Mouse (Mus musculus) E14TG2a.4 (cell line): ENCODE measurements around the gene Igsf8.

Experiments
- H3K27me3 ChIP-seq: 2 replicates; pipeline ENCODE4 v1.6.1; 2014; ENCODE audit warnings: low read length, control low read depth; ENCODE audit not compliant: insufficient read depth
- H3K36me3 ChIP-seq: 2 replicates; pipeline ENCODE4 v1.6.1; 2014; ENCODE audit warnings: low read length, control low read depth; ENCODE audit not compliant: insufficient read depth
- H3K4me1 ChIP-seq: replicated peaks from 2 replicates; pipeline ENCODE4 v1.6.1; 2014; ENCODE audit warnings: low read depth, low read length, control low read depth
- H3K4me3 ChIP-seq: replicated peaks from 2 replicates; pipeline ENCODE4 v1.5.1; 2014; ENCODE audit warnings: mild to moderate bottlenecking, low read length
- H3K9me3 ChIP-seq: 2 replicates; pipeline ENCODE4 v1.6.1; 2014; ENCODE audit warnings: low read length, control low read depth
- CTCF ChIP-seq: conservative IDR thresholded peaks from 2 replicates; pipeline ENCODE4 v1.5.1; 2014; ENCODE audit warnings: low read length
- NANOG ChIP-seq: IDR thresholded peaks from 2 replicates; pipeline ENCODE4 v1.6.1; 2014; ENCODE audit warnings: borderline replicate concordance, low read length, mixed read lengths
- POU5F1 ChIP-seq: IDR thresholded peaks from 2 replicates; pipeline ENCODE4 v1.6.1; 2014; ENCODE audit warnings: low read length, borderline replicate concordance

Gene Igsf8

GRCm38 (mm10) chr1:172258314-172258713, 3.1 kb upstream of the Igsf8 start, which contains the start of gene Atp1a4:
Gene Atp1a4, minus strand, starts transcription at chr1:172258414.
- no peak for TF ChIP-seq POU5F1
- TF ChIP-seq CTCF, result no peak
- no peak for TF ChIP-seq NANOG
- no peak within 1 kb of the TSS for H3K4me3 ChIP-seq
- no peaks in the 10 kb centered on the region for H3K9me3 ChIP-seq
- no peaks in the 10 kb centered on the region for H3K36me3 ChIP-seq
- peaks cover 13% of the 10 kb centered on the region for H3K4me1 ChIP-seq
- peaks cover 3% of the 10 kb centered on the region; the same call in 1 of the 2 replicates for H3K27me3 ChIP-seq

DNA sequence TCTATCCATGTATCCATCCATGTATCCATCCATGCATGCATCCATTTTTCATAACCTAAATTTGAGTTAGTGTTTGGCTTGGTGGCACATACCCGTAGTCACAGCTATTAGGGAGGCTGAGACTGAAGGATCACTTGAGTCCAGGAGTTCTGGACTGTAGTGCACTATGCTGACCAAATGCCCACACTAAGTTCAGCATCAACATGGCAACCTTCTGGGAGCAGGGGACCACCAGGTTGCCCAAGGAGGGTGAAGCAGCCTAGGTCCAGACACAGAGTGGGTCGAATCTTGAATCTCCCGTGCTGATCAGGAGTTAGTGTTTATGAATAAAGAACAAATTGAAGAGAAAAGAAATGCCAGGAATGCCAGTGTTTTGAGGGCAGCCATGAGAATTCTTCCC, 9.8 kb downstream of the Igsf8 start:
- Histone ChIP-seq H3K27me3 (no peaks in the 10 kb centered on the region), H3K4me3 (no peak overlapping the region), H3K9me3 (no peaks in the 10 kb centered on the region), H3K4me1 (peaks cover 10% of the 10 kb centered on the region), H3K36me3 (no peaks in the 10 kb centered on the region)
- TF ChIP-seq NANOG (no peak), CTCF (no peak), POU5F1 (no peak)

- Histone ChIP-seq H3K4me1 (peaks cover 10% of the 10 kb centered on the region), H3K36me3 (no peaks in the 10 kb centered on the region), H3K9me3 (no peaks in the 10 kb centered on the region), H3K27me3 (no peaks in the 10 kb centered on the region), H3K4me3 (no peak overlapping the region)
- no peak for TF ChIP-seq CTCF
- no peak for TF ChIP-seq POU5F1
- TF ChIP-seq NANOG, result no peak
Measured at GRCm38 (mm10) chr1:172271765-172272164, 10.3 kb downstream of the Igsf8 start.

DNA sequence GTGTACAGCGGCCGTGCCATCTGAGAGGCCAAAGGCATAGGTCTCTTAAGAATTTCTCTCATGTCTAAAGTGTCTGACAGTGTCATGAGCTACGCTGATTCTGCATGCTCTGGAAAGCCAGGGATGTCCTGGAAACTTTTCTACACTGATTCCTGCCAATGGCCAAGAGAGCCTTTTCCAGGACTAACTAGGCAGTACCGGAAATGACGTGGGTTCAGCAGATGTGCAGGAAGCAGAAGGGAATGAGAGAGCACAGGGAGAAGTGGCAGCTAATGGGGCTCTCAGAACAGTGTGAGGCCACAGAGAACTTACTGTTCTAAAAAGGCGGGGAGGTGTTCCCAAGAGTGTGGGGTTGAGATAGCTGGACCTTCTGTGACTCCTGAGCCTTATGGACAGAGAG, 11.9 kb downstream of the Igsf8 start:
- H3K9me3 ChIP-seq, result no peaks in the 10 kb centered on the region
- H3K4me1 ChIP-seq, result peaks cover 14% of the 10 kb centered on the region
- H3K4me3 ChIP-seq, result no peak overlapping the region
- no peaks in the 10 kb centered on the region for H3K27me3 ChIP-seq
- no peaks in the 10 kb centered on the region for H3K36me3 ChIP-seq
- TF ChIP-seq POU5F1 (no peak), CTCF (no peak), NANOG (no peak)

DNA sequence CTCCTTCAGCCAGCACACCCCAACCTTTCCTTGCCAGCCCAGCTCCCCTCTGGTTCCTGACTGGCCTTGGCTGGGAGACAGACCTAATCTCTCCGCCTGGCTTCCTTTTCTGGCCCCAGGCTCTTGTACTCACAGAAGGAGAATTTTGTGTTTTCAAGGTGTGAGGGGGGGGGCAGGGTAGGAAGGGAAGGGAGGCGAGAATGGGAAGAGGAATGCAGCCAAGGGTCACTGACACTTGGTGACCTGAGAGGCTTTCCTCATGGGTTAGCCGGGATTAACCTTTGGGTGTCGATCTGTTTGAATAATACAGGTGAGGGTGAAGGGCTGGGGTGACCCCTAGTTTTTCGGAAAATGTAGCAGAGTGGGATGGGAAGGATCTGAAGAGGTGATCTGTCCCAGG, 12.7 kb downstream of the Igsf8 start:
- Histone ChIP-seq H3K4me3 (no peak overlapping the region), H3K36me3 (no peaks in the 10 kb centered on the region), H3K9me3 (no peaks in the 10 kb centered on the region), H3K27me3 (0 out of 2 replicates have a peak, but pooled peaks cover 4% of the 10 kb centered on the region), H3K4me1 (peaks cover 18% of the 10 kb centered on the region)
- TF ChIP-seq POU5F1 (no peak), NANOG (no peak), CTCF (no peak)

- TF ChIP-seq CTCF (no peak), POU5F1 (no peak), NANOG (no peak)
- Histone ChIP-seq H3K36me3 (no peaks in the 10 kb centered on the region), H3K4me3 (no peak overlapping the region), H3K4me1 (peaks cover 18% of the 10 kb centered on the region), H3K27me3 (peaks cover 5% of the 10 kb centered on the region; the same call in 1 of the 2 replicates), H3K9me3 (no peaks in the 10 kb centered on the region)
Measured at GRCm38 (mm10) chr1:172274547-172274946, 13.1 kb downstream of the Igsf8 start.

GRCm38 (mm10) chr1:172277172-172277571, 15.7 kb downstream of the Igsf8 start:
- Histone ChIP-seq H3K27me3 (peaks cover 9% of the 10 kb centered on the region; the same call in 1 of the 2 replicates), H3K4me1 (peaks cover 32% of the 10 kb centered on the region), H3K36me3 (no peaks in the 10 kb centered on the region), H3K4me3 (no peak overlapping the region), H3K9me3 (no peaks in the 10 kb centered on the region)
- TF ChIP-seq POU5F1 (no peak), NANOG (no peak), CTCF (no peak)

GRCm38 (mm10) chr1:172278328-172278727, 16.9 kb downstream of the Igsf8 start:
- Histone ChIP-seq H3K4me1 (peaks cover 35% of the 10 kb centered on the region), H3K27me3 (peaks cover 9% of the 10 kb centered on the region; the same call in 1 of the 2 replicates), H3K4me3 (no peak overlapping the region), H3K9me3 (no peaks in the 10 kb centered on the region), H3K36me3 (no peaks in the 10 kb centered on the region)
- no peak for TF ChIP-seq CTCF
- TF ChIP-seq NANOG, result no peak
- no peak for TF ChIP-seq POU5F1
